Mouse (Mus musculus): Measurements from ENCODE around the gene Mcmbp. TPM values are rescaled to one million over a fixed set of nuclear protein-coding genes. Genes with fewer than 3 reads are reported as not detected.

The Mcmbp gene
- polyA plus RNA-seq, 1 experiment from 2014 or later: 52.5 TPM

DNA sequence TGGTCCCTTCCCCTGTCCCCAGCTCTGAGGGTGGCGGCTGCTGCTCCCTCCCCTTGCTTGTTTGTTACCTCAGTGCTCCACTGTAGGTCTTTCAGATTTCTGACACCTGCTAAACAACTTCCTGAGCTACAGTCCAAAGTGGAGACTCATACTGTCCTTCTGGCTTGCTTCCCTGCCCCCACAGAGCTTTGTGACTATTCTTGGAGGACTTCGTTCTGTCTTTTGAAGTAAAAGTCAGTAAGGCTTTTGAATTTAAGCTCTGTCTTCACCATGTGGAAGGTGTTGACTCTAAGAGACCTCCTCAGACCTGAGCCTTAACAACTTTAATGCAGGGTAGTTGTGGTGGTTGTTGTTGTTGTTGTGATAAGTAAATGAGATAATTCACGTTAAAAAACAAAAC lies 61.7 kb downstream of the Mcmbp start:
- no peak for TF ChIP-seq CTCF (IDR thresholded peaks at IDR 0.05; ENCODE audit: low read depth)
- H3K9ac ChIP-seq (ENCODE audit: low read depth, low read length): no peak overlapping the region
- no peak for ATAC-seq (replicated peaks; ENCODE audit: low FRiP score, low read depth)
- no peak for DNase-seq (ENCODE audit: low spot score)
- H3K4me1 ChIP-seq (replicated peaks; ENCODE audit: insufficient read depth, low read length): no peaks in the 10 kb centered on the region
- H3K27me3 ChIP-seq (ENCODE audit: insufficient read depth, low read length): no peaks in the 10 kb centered on the region
- H3K4me2 ChIP-seq (ENCODE audit: low read length): no peak overlapping the region
- H3K9me3 ChIP-seq (replicated peaks; ENCODE audit: low read length): no peaks in the 10 kb centered on the region
- peaks cover 14% of the 10 kb centered on the region; the same call in 1 of the 2 replicates for H3K36me3 ChIP-seq (ENCODE audit: insufficient read depth, low read length)
- WGBS: 70% methylated on average over 3 of the region's 3 CpGs
- no peak overlapping the region for H3K27ac ChIP-seq
- H3K4me3 ChIP-seq (replicated peaks; ENCODE audit: low read depth, low read length): no peak overlapping the region

DNA sequence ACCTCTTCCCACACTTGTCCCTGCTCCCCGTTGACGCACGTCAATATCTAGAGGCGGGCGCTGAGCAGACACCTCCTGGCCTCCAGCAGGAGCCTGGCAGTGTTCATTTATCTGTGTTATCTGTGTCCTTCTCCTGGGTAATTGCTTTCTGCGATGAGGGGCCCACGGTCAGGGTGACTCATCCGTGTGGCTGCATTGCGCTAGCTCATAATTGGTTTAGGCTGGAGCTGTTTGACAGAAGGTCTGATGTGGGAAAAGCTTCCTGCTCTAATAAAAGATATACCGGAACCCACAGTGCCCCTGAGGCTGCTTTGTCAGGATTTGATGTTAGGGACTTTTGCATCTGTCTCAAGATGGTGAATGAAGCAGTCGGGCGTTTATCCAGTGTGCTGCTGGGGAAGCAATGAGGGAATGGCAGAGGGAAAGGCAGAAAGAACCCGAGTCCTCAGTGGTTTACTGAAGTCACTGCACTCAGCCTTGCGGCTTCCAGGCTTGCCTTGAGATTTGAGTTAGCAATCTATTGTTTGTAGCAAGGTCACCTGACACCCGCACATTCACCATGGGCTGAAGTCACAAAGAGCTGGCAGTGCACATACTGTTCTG lies 67.8 kb downstream of the Mcmbp start:
- 0 out of 2 replicates have a peak overlapping the region, but pooled peaks have one; percentile 13 for H3K9ac ChIP-seq (ENCODE audit: low read depth, low read length)
- no peak overlapping the region for H3K27ac ChIP-seq
- TF ChIP-seq CTCF (IDR thresholded peaks at IDR 0.05; ENCODE audit: low read depth): no peak
- WGBS: 33% methylated on average over 15 of the region's 15 CpGs
- no peak overlapping the region for H3K4me2 ChIP-seq (ENCODE audit: low read length)
- no peak overlapping the region for H3K4me3 ChIP-seq (replicated peaks; ENCODE audit: low read depth, low read length)
- H3K4me1 ChIP-seq (replicated peaks; ENCODE audit: insufficient read depth, low read length): 0 out of 2 replicates have a peak, but pooled peaks cover 4% of the 10 kb centered on the region
- DNase-seq (ENCODE audit: low spot score) (no peak), ATAC-seq (replicated peaks; ENCODE audit: low FRiP score, low read depth) (no peak)
- H3K9me3 ChIP-seq (replicated peaks; ENCODE audit: low read length): no peaks in the 10 kb centered on the region
- H3K27me3 ChIP-seq (ENCODE audit: insufficient read depth, low read length): no peaks in the 10 kb centered on the region
- H3K36me3 ChIP-seq (ENCODE audit: insufficient read depth, low read length): peaks cover 16% of the 10 kb centered on the region; the same call in 1 of the 2 replicates

DNA sequence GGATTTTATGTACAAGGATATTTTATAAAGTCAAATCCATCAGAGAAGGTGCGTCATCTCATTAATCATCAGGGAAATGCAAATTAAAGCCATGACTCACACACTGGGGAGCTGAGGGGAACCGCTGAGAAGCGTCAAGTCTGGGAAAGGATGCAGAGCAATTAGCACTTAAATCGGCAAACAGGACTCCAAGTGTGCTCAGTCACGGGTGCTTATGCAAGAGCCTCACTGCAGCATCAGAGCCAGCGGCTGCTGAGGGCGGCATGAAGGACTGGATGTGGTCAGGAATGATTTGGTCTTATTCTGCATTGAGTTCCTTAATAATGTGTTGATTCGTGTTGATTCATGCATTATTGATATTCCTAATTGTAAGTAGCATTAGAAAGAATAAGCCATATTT lies 68.3 kb downstream of the Mcmbp start:
- Histone ChIP-seq H3K4me1 (replicated peaks; ENCODE audit: insufficient read depth, low read length) (0 out of 2 replicates have a peak, but pooled peaks cover 4% of the 10 kb centered on the region), H3K9ac (ENCODE audit: low read depth, low read length) (no peak overlapping the region), H3K4me3 (replicated peaks; ENCODE audit: low read depth, low read length) (no peak overlapping the region), H3K9me3 (replicated peaks; ENCODE audit: low read length) (no peaks in the 10 kb centered on the region), H3K27ac (no peak overlapping the region), H3K4me2 (ENCODE audit: low read length) (no peak overlapping the region), H3K27me3 (ENCODE audit: insufficient read depth, low read length) (no peaks in the 10 kb centered on the region), H3K36me3 (ENCODE audit: insufficient read depth, low read length) (peaks cover 14% of the 10 kb centered on the region; the same call in 1 of the 2 replicates)
- ATAC-seq (replicated peaks; ENCODE audit: low FRiP score, low read depth) (no peak), DNase-seq (ENCODE audit: low spot score) (peak; percentile 11)
- 35% methylated on average over 8 of the region's 8 CpGs for WGBS
- no peak for TF ChIP-seq CTCF (IDR thresholded peaks at IDR 0.05; ENCODE audit: low read depth)

DNA sequence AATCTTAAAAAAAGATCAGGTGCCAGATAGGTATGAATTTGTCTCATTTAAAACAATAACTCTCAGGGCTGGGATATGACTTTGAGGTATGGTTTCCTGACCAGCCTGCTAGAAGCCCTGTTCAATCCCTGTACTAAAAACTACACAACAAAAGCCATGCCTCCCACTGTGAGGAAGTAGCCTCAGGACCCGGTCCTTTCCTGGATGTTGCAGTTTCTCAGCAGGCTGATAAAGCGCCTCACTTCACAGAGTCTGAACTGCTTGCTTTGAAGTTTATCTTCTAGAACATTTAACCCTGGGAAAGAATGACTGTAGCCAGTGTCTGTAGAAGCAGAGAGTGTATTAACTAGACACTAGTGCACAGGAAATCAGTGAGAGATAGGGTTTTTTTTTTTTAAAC lies 71.5 kb downstream of the Mcmbp start:
- WGBS: 55% methylated on average over 2 of the region's 2 CpGs
- H3K9ac ChIP-seq (ENCODE audit: low read depth, low read length): no peak overlapping the region
- H3K4me2 ChIP-seq (ENCODE audit: low read length): no peak overlapping the region
- TF ChIP-seq CTCF (IDR thresholded peaks at IDR 0.05; ENCODE audit: low read depth): no peak
- no peak overlapping the region for H3K4me3 ChIP-seq (replicated peaks; ENCODE audit: low read depth, low read length)
- H3K27ac ChIP-seq: no peak overlapping the region
- ATAC-seq (replicated peaks; ENCODE audit: low FRiP score, low read depth) (no peak), DNase-seq (ENCODE audit: low spot score) (no peak)
- H3K27me3 ChIP-seq (ENCODE audit: insufficient read depth, low read length): no peaks in the 10 kb centered on the region
- H3K36me3 ChIP-seq (ENCODE audit: insufficient read depth, low read length): peaks cover 24% of the 10 kb centered on the region
- 0 out of 2 replicates have a peak, but pooled peaks cover 4% of the 10 kb centered on the region for H3K4me1 ChIP-seq (replicated peaks; ENCODE audit: insufficient read depth, low read length)
- H3K9me3 ChIP-seq (replicated peaks; ENCODE audit: low read length): no peaks in the 10 kb centered on the region

DNA sequence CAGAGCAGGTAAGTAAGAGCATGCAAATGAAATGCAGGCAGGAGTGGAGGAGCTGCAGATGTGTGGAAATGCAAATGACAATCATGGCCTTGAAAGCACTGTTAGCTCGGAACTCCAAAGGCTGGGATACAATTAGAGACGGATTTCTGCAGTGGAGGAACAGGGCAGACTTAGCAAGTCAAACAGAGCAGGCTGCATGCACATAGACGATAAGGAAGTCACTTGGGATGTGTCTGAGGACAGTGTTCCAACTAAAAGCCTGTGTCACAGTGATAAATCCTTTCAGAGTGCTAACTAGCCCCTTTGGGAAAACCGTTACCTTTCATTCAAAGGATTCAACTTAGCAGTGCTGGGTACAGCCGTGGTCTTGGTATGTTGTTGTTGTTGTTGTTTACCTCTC lies 72.5 kb downstream of the Mcmbp start:
- Histone ChIP-seq H3K4me2 (ENCODE audit: low read length) (no peak overlapping the region), H3K4me3 (replicated peaks; ENCODE audit: low read depth, low read length) (no peak overlapping the region), H3K9me3 (replicated peaks; ENCODE audit: low read length) (no peaks in the 10 kb centered on the region), H3K27me3 (ENCODE audit: insufficient read depth, low read length) (no peaks in the 10 kb centered on the region), H3K9ac (ENCODE audit: low read depth, low read length) (no peak overlapping the region), H3K36me3 (ENCODE audit: insufficient read depth, low read length) (peaks cover 25% of the 10 kb centered on the region), H3K4me1 (replicated peaks; ENCODE audit: insufficient read depth, low read length) (0 out of 2 replicates have a peak, but pooled peaks cover 4% of the 10 kb centered on the region), H3K27ac (no peak overlapping the region)
- WGBS: 75% methylated on average over 5 of the region's 5 CpGs
- no peak for TF ChIP-seq CTCF (IDR thresholded peaks at IDR 0.05; ENCODE audit: low read depth)
- ATAC-seq (replicated peaks; ENCODE audit: low FRiP score, low read depth) (no peak), DNase-seq (ENCODE audit: low spot score) (no peak)

DNA sequence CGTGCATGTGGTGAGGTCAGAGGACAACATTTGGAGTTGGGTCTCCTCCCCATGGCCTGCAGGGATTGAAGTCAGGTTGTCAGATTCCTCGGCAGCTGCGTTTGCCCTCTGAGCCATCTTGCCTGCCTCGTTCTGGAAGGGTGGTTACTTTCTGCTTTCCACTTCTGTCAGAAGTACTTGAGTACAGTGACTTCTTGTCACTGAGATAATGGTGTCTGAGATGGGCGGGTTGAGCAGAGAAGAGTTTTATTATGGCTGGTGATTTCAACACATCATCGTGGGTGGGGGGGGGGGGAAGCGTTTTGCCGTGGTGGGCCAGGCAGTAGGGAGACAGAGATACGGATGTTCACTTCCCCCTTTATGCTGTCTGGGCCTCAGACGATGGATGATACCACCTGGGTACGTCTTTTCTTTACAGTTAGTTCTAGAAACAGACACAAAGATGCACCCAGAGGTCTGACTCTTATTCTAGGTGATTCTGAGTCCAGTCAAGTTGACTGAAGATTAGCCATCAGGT lies 75.4 kb downstream of the Mcmbp start:
- Histone ChIP-seq H3K27me3 (ENCODE audit: insufficient read depth, low read length) (no peaks in the 10 kb centered on the region), H3K36me3 (ENCODE audit: insufficient read depth, low read length) (peaks cover 25% of the 10 kb centered on the region), H3K27ac (no peak overlapping the region), H3K4me2 (ENCODE audit: low read length) (no peak overlapping the region), H3K9me3 (replicated peaks; ENCODE audit: low read length) (no peaks in the 10 kb centered on the region), H3K4me1 (replicated peaks; ENCODE audit: insufficient read depth, low read length) (no peaks in the 10 kb centered on the region), H3K4me3 (replicated peaks; ENCODE audit: low read depth, low read length) (no peak overlapping the region), H3K9ac (ENCODE audit: low read depth, low read length) (no peak overlapping the region)
- WGBS: 90% methylated on average over 11 of the region's 11 CpGs
- TF ChIP-seq CTCF (IDR thresholded peaks at IDR 0.05; ENCODE audit: low read depth): no peak
- no peak for DNase-seq (ENCODE audit: low spot score)
- no peak for ATAC-seq (replicated peaks; ENCODE audit: low FRiP score, low read depth)

All from kidney, postnatal 0 days (tissue).